Mouse (Mus musculus): ENCODE results near the gene Ap2a2.
"Not testable (repeated sequence)": the region's sequence is repeated elsewhere in the genome, so short reads cannot be mapped to it uniquely, and the experiment has no call there.

DNA sequence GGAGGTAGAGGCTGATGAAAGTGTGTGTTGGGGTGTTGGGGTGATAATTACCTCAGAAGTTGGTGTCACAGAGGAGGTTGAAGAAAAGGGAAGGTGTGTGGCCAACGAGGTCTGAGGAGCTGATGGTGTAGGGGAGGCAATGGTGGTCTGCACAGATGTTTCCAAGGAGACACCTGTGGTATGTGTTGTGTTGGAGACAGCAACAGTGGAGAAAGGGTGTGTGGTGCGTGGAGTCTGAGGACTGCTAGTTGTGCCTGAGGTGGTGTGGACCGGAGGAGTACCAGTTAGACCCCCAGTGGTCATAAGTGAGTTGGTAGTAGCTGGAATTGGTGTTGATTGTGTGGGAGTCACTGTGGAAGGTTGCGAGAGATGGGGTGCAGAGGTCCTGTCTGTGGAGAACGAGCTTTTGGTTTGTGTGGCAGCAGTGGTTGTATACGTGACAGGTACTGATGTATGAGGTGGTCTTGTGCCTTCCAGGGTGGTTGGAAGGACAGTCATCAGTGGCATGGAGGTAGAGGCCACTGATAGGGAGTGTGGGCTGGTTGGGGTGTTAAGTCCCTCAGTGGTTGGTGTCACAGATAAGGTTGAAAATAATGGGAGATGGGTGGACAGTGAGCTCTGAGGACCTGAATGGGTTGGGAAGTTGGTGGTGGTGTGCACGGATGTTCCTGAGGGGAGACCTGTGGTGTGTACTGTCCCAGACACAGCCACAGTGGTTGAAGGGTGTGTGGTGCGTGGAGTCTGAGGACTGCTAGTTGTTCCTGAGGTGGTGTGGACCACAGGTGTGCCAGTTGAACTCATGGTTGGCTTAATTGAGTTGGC lies 76.8 kb downstream of the Ap2a2 start:
- not testable (repeated sequence) for TF ChIP-seq POLR2A (IDR thresholded peaks at IDR 0.05; ENCODE audit: insufficient read depth, low read depth, low read length); CTCF (IDR thresholded peaks at IDR 0.05)

Data from heart, adult 2 months (tissue).